Mouse (Mus musculus) adrenal gland (tissue): ENCODE measurements around the gene Zfp583.
"Not testable (repeated sequence)": the region's sequence is repeated elsewhere in the genome, so short reads cannot be mapped to it uniquely, and the experiment has no call there.

ENCODE experiments used
- intact Hi-C: fragments of 180-260 bp; cut with DNase I; formaldehyde crosslinking; loops from one replicate; pipeline ENCODE4 v1.15.1; 2025
- long read RNA-seq, 2 experiments: library from polyadenylated mRNA; unstranded; transcript quantifications; one replicate each; pipeline ENCODE4 v2.0.0; 2020; ENCODE audit warnings: borderline replicate concordance in 1 of 2; ENCODE audit not compliant: insufficient replicate concordance in 1 of 2

Gene Zfp583
- long read RNA-seq, experiment 1, partial matches to known transcripts, result 0 of 1 reads
- long read RNA-seq, experiment 1, other reads (novel, unspliced or antisense), result 1 of 1 reads
- long read RNA-seq, experiment 2, partial matches to known transcripts, result 0 of 3 reads
- long read RNA-seq, experiment 2, other reads (novel, unspliced or antisense), result 1 of 3 reads

DNA sequence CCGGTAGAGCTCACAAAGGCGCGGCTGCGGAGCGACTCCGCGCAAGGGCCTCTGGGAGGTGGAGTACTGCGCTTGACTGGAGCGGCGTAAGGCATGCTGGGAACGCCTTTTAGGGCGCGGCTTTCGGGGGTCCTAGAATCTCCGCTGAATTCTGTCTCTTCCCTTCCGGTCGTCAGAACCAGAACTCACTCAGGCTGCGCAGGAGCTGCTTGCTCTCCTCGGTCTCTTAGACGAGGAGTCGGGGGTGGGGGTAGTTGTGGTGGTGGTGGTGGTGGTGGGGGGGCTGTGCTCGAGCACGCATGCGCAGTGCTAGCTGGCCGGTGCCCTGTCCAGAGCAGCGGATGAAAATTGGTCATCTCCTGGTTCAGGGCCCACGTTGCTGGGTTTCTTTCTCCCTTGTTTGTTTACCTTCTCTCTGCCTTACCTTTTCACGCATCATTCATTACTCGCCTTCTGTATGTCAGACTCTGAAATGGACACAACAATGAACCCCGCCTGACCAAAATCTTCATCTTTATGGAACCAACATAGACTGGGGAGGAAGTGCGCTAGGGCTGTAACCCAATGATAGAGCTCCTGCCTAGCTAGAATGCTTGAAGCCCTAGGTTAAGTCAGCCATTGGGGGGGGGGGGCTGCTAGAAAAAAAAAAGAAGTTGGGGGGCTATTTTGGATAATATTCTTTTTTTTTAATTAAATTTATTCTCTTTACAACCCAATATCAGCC, at the start of gene Zfp583:
TSS of gene Zfp583 (minus strand) at position 53 of the 724 bp plus-strand sequence.
- intact Hi-C loops, result loop anchor here (5.0 kb wide), 1 partner anchor 44 kb away; the partner anchor contains the start of gene Zfp667

GRCm38 (mm10) chr7:6378441-6378840, 47.4 kb upstream of the Zfp583 start:
- intact Hi-C loops, result no loop called here

- intact Hi-C loops, result no loop called here
These were observed 41.9 kb upstream of the Zfp583 start for GRCm38 (mm10) chr7:6372993-6373392.

DNA sequence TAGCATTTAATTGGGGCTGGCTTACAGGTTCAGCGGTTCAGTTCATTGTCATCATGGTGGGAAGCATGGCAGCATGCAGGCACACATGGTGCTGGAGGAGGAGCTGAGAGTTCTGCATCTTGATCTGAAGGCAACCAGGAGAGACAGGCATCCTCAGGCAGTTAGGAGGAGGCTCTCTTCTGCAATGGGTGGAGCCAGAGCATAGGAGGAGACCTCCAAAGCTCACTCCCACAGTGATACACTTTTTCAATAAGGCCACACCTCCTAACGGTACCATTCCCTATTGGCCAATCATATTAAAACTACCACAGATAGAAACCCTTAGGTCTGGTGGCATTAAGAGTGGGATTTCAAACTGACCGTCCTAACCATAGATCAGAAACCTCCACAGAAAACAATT, 38.4 kb upstream of the Zfp583 start:
- intact Hi-C loops, result no loop called here

GRCm38 (mm10) chr7:6368146-6368545, 37.1 kb upstream of the Zfp583 start:
- intact Hi-C loops, result not testable (repeated sequence)

DNA sequence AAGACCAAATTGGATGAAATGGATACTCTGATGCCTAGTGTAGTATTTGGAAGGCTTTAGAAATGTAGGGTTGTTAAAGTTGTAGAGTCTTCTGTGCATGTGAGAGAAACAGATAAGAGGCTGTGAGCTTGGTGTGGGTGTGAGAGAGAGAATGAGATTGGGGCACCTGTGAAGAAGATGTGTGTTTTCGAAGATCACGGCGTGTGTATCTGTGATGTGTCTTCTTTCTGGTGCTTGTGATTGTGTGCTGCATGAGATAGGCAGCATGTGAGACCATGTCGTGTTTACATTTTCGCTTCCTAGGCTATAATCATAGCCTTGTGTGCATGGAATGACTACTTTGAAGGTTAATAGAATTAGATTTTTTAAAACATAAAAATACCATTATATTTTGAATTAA, 36.1 kb upstream of the Zfp583 start:
- intact Hi-C loops, result no loop called here

GRCm38 (mm10) chr7:6364761-6365160, 33.7 kb upstream of the Zfp583 start:
- intact Hi-C loops, result loop anchor here (5.0 kb wide), 1 partner anchor 553 kb away; no protein-coding TSS in a partner anchor

DNA sequence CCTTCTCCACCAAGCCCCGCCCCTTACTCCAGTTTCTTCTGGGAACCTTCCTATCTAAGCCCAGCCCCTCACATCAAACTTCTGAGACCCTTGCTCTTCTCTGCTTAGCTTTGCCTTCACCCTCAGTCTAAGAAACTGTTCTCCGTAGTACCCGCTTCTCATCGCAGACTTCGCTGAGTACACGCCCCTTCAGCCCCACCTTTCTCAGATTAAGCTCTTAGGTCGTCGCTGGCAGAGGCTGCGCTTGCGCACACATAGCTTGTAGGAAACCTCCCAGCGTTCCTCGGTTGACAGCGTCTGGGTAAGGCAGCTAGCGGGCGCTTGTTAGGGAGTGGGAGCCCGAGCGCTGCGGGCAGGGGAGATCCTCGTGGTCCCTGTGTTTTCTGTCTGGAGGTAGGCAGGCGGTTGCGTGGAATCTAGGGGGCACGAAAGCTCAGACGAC, 32.0 kb upstream of the Zfp583 start, which contains the start of gene Zfp78:
TSS of gene Zfp78 (plus strand) at position 234 of the 442 bp plus-strand sequence.
- intact Hi-C loops, result loop anchor here (5.0 kb wide), 1 partner anchor 554 kb away; no protein-coding TSS in a partner anchor

GRCm38 (mm10) chr7:6362268-6363046, 31.4 kb upstream of the Zfp583 start:
- intact Hi-C loops, result loop anchor here (5.0 kb wide), 1 partner anchor 555 kb away; no protein-coding TSS in a partner anchor

DNA sequence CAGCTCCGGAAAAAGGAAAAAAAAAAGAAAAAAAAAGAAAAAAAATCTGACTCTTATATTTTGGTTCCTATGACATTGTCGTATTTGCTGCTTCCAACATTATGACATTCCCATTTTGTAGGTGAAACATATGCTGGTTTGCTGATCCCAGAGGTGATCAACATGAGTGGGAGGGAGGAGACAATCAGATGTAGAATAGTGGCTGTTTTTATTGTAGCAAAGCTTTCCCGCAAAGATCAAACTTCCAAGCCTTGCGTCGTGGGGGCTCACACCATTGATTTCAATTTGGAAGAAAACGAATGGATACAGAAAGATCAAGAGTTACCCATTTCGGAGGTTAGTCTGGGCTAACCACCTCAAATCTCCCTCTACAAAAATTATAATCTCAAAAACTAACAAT, 30.7 kb upstream of the Zfp583 start:
- intact Hi-C loops, result loop anchor here (5.0 kb wide), 1 partner anchor 556 kb away; no protein-coding TSS in a partner anchor

DNA sequence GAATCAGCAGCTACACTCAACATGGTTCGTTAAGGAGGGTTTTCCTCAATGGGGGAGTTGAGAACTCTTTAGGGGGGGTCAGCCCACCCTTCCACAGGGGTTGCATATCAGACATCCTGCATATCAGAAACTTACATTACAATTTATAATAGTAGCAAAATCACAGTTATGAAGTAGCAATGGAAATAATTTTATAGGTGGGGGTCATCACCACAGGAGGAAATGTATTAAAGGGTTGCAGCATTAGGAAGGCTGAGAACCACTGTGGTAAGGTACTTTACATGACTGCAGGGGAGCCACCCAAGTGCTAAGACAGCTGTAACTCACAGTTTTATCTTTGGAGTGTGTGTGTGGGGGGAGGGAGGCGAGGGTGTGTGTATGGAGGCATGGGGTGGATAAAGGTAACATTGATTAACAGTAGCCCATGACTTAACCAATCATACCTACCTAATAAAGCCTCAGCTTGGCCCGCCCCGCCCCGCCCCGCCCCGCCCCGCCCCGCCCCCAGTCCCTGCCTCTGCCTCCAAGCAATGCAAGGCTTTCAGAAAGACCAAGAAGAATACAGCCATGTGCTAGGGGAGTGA, 29.5 kb upstream of the Zfp583 start:
- intact Hi-C loops, result loop anchor here (5.0 kb wide), 1 partner anchor 557 kb away; no protein-coding TSS in a partner anchor

- intact Hi-C loops, result loop anchor here (2.0 to 5.0 kb wide), 2 partner anchors 72 to 578 kb away; no protein-coding TSS in a partner anchor
These were observed 28.0 kb upstream of the Zfp583 start for GRCm38 (mm10) chr7:6358937-6359590.

GRCm38 (mm10) chr7:6358121-6358520, 27.0 kb upstream of the Zfp583 start:
- intact Hi-C loops, result loop anchor here (2.0 to 5.0 kb wide), 2 partner anchors 73 to 579 kb away; no protein-coding TSS in a partner anchor

DNA sequence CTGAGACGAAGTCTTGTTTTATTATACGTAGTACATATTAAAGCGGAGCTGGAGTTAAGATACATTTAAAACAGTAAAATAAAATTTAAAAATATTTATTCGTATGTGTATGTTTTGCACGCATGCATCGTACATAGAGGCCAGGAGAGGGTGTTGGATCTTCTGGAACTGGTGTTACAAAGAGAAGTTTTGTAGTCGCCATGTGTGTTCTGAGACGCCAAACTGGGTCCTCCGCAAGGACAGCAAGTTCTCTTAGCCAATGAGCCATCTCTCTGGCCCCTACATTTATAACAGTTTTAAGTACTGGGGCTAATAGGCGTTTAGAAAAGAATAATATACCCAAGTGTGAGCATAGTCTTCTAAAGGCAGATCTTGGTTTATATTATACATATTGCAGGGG, 13.0 kb upstream of the Zfp583 start:
- intact Hi-C loops, result no loop called here

- intact Hi-C loops, result no loop called here
These were observed 12.5 kb upstream of the Zfp583 start, which contains the start of gene Gm3854 for GRCm38 (mm10) chr7:6343501-6344071. Gene Gm3854 (plus strand): TSS chr7:6343759.

- intact Hi-C loops, result no loop called here
These were observed 8.8 kb upstream of the Zfp583 start for GRCm38 (mm10) chr7:6339865-6340264.

DNA sequence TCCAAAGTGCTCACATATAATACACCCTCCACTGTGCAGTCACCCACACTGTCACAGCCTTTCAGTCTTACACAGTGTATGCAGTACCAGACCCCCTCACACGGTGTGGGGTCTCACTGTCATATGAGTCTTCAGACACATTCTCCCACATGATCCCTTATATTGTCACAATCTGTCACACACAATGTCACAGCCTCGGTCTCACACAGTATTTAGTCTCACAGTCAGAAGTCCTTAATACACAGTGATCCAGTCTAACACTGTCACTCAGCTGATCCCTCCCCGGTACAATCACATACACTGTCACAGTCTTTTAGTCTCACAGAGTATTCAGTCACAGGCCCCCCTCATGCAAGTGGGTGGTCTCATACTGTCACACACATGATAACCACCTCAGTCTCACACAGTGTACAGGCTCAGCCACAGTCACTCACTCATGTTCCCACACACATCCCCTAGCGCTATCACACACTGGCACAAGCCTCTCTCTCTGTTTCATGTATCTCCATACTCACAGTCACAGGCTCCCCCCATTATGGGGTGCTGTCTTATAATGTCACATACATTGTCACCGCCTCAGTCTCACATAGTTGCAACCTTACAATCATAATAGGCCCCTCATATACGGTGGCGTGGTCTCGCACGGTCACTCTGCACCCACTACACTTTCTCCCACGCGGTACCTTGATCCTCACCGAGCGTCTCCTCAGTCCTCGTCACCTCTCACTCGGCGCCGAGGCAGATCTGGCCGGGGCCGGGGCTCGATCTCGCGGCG, 440 bp downstream of the Zfp583 start:
- intact Hi-C loops, result loop anchor here (5.0 kb wide), 1 partner anchor 43 kb away; the partner anchor contains the start of gene Zfp667

GRCm38 (mm10) chr7:6300796-6301195, 30.3 kb downstream of the Zfp583 start:
- intact Hi-C loops, result not testable (repeated sequence)

GRCm38 (mm10) chr7:6291121-6291520, 40.0 kb downstream of the Zfp583 start:
- intact Hi-C loops, result not testable (repeated sequence)
